Mouse (Mus musculus): ENCODE measurements around the gene Hist1h2af.

Gene Hist1h2af

GRCm38 (mm10) chr13:23515281-23515680 is 18.4 kb upstream of the Hist1h2af start:
- DNase-seq (ENCODE audit: low spot score) = no peak

DNA sequence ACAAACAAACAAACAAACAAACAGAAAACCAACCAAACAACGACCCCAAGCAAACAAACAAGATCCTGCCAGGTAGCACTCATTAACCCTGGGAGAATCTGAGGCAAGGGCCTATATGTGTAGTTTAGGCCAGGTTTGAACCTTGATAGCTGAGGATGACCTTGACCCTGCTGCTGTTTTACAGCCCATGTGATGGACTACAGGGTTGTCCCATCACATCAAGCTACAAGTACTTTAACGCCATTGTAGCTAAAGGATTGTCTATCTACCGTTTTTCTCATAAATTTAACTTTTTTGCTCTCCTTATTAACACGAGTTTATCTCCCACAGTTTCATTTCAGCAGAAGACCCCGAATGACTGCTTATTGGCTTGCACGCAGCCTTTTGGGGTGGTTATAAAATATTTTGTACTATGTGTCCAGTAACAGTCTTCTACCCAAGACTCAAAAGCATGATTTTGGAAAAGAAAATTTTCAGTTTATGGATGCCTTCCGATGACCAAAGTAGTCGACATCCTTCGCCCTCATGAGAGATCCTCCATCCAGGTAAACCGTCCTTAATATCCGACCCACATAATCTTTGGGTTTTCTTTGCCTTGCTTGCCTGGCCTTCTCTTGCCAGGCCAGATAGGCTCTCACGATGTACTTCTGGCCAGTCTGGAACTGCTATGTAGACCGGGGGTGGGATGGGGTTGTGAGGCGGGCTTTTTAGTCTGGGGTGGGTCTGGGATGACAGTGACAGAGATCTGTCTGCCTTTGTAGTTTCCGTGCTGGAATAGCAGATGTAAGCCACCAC is 17.7 kb upstream of the Hist1h2af start:
- no peak for DNase-seq (ENCODE audit: low spot score)

GRCm38 (mm10) chr13:23516822-23517602 is 16.7 kb upstream of the Hist1h2af start:
- DNase-seq (ENCODE audit: low spot score) = peak; percentile 75

GRCm38 (mm10) chr13:23517603-23518294 is 16.0 kb upstream of the Hist1h2af start:
- peak; percentile 90 for DNase-seq (ENCODE audit: low spot score)

DNA sequence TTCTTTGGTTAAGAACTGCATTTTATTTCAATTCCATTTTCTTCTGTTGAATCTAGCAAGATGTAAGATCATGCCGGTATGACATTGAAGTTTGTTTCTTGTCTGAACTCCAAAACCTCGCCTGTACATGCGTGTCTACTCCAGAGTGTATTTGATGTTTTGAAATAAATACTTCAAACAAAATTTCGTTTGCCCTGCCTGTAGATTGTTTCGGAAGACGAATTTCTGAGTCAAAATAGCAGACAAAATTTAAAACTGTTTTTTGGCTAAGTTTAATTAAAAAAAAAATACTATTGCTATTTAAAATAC is 15.5 kb upstream of the Hist1h2af start:
- DNase-seq (ENCODE audit: low spot score) = no peak

GRCm38 (mm10) chr13:23518885-23519284 is 14.8 kb upstream of the Hist1h2af start:
- DNase-seq (ENCODE audit: low spot score) = peak; percentile 76

DNA sequence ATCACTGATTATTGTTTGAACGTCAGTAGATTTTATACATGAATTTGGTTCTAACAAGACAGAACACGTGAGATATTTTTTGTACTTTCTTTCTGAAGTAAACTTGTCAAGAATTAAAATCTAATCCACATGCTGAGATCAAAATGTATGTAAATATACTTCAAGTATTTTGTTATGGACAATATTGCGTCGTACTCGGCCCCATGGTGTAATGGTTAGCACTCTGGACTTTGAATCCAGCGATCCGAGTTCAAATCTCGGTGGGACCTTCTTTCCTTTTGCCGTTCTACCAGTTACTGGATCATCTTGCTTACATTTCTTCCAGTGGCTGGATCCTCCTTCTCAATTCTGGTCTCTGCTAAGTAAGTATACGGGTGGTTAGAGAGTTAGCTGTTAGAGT is 14.3 kb upstream of the Hist1h2af start:
- DNase-seq (ENCODE audit: low spot score) = peak; percentile 76

GRCm38 (mm10) chr13:23521703-23522102 is 12.0 kb upstream of the Hist1h2af start:
- peak; percentile 76 for DNase-seq (ENCODE audit: low spot score)

DNA sequence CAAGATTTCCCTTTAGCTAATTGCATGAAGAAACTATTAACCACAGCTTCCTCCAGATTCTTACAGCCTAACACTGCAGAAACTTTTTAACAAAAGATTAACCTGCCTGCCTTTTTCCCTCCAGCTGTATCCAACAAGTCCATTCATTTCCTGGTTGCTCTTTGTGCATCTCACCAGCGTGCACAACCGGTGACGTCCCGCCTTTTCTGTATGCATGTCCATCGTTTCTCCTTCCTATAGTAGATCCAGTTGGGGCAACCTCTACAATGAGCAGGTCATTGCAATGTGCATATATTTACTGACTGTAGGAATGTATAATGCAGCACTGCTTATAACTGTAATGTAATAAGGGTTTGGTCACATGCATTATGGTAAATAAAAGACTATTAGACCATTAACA is 9.7 kb upstream of the Hist1h2af start:
- DNase-seq (ENCODE audit: low spot score) = no peak

DNA sequence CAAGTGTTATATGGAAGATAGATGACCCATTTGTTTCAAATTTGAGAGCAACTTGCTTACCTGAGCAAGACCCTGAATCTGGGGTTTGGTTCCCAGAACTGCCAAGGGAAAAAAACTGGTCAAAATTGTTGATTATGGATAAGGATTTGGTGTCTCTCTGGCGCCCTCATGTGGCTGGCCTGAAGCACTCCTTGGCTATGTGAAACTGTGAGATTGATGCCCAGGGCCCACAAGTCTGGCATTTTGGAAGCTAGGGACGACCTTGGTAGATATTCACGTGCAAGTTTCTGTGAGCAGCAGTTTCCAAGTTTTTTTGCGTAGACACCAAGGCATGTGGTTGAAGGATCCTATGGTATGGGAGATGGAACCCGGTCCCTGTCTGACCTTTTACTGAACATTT is 9.1 kb upstream of the Hist1h2af start:
- DNase-seq (ENCODE audit: low spot score) = peak; percentile 75

- DNase-seq (ENCODE audit: low spot score) = no peak
Observed at GRCm38 (mm10) chr13:23525901-23526300, 7.8 kb upstream of the Hist1h2af start.

- DNase-seq (ENCODE audit: low spot score) = peak; percentile 92
Observed at GRCm38 (mm10) chr13:23526312-23526711, 7.4 kb upstream of the Hist1h2af start.

DNA sequence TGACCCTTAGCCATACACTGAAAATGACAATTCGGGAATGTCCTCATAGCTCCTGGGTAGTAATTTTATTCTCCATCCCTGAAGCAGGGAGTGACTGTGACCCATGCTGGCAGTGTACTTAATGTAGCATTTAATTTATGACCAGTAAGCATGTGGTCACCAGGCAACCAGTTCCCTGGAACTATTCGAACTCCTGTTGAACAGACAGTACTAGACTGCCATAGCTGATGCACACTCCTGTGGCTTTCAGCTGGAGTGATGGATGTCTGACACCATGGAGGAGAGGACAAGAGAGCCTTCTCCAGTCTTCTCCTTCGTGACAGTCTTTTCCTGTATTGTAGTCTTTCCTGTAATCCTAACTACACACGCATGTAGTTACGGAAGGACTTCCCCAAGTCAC is 4.7 kb upstream of the Hist1h2af start:
- DNase-seq (ENCODE audit: low spot score) = no peak

- no peak for DNase-seq (ENCODE audit: low spot score)
Observed at GRCm38 (mm10) chr13:23529480-23530165, 4.1 kb upstream of the Hist1h2af start.

- DNase-seq (ENCODE audit: low spot score) = peak; percentile 56
Observed at GRCm38 (mm10) chr13:23530181-23530900, 3.4 kb upstream of the Hist1h2af start.

DNA sequence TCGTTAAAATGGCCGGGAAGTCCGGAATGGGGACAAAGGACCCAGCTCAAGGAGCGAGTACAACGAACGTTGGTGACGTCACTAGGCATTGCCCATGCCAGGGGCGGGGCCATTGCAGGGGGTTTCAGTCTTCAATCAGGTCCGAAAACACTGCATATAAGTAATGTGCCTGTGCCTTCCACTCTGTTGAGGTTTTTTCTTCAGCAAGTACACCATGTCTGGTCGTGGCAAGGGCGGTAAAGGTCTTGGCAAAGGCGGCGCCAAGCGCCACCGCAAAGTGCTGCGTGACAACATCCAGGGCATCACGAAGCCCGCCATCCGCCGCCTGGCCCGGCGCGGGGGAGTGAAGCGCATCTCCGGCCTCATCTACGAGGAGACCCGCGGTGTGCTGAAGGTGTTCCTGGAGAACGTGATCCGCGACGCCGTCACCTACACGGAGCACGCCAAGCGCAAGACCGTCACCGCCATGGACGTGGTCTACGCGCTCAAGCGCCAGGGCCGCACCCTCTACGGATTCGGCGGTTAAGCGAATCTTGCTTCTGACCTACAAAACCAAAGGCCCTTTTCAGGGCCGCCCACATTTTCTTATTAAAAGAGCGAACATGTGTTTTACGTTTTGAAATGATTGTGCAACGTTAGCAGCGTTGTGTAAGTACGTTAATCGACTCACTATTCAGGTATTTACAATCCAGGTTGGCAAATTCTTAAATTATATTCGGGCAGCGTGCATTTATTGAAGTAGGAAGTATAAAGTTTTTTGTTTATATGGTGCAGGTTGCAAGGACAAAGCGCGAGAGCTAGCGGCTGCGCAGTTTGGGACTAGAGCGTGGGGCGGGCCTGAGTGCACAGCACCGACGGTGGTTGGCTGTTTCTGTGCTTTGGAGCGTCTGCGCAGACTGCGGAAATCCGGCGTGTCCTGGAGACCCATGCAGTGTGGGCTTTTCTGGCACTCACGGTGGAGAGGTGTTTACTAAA is 2.5 kb upstream of the Hist1h2af start, which contains the start of gene Hist1h4h:
TSS of gene Hist1h4h (plus strand) at position 150 of the 975 bp plus-strand sequence.
- peak; percentile 96 for DNase-seq (ENCODE audit: low spot score)

GRCm38 (mm10) chr13:23532262-23533075 is 1.2 kb upstream of the Hist1h2af start:
- no peak for DNase-seq (ENCODE audit: low spot score)

GRCm38 (mm10) chr13:23534368-23535131 is 844 bp downstream of the Hist1h2af start:
- DNase-seq (ENCODE audit: low spot score) = no peak

Measured in urinary bladder, postnatal 14 days (tissue).